Mouse (Mus musculus) ES-CJ7 (cell line): ENCODE measurements around the gene St7l.
A peak's percentile ranks its signal among the peaks of the same experiment; 100 is the strongest.

Experiments
- DNase-seq: peaks from one replicate; pipeline ENCODE4 v3.0.0; 2011; ENCODE audit warnings: low read depth, low spot score

St7l gene

DNA sequence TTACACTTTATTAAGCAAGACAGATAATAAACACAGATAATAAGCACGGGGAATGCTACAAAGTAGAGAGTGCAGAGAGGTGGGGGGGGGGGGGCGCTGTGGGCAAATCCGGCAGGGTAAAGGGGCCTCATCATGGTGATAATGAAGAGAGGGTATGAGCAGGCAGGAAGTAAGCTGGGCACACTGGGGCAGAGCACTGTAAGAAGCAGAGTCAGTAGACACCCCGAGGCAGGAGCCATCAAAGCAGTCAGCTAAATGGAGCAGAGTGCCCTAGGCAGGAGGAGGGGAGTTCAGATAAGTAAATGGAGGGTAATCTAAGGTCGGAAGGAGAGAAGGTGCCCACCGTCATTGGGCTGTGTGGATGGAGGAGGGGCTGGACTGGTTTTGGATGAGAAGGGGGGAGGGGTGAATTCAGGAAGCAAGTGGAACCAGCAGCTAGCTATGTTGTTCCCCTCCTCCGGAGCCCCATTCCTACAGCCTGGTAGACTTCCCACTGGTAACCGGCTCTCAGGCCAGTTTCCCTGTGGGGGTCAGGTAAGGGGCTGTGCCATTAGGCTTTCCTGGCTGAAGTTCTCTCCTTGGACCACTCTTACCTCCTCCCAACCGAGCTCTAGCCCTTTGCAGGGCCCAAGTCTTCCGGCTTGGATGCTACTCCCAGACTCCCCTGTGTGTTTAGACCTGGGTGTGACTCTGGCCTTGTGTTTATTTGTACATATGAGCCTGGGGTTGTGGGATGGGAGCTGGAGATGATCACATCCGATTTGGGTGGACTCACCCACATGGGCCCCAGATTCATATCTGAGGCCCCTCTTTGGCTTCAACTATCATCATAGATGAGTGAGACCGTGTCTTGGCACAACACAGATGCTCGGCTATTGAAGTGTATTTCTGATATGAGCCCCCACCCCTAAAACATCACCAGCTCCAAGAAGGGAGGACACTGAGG lies 99.8 kb downstream of the St7l start:
- DNase-seq, result peak; percentile 24

DNA sequence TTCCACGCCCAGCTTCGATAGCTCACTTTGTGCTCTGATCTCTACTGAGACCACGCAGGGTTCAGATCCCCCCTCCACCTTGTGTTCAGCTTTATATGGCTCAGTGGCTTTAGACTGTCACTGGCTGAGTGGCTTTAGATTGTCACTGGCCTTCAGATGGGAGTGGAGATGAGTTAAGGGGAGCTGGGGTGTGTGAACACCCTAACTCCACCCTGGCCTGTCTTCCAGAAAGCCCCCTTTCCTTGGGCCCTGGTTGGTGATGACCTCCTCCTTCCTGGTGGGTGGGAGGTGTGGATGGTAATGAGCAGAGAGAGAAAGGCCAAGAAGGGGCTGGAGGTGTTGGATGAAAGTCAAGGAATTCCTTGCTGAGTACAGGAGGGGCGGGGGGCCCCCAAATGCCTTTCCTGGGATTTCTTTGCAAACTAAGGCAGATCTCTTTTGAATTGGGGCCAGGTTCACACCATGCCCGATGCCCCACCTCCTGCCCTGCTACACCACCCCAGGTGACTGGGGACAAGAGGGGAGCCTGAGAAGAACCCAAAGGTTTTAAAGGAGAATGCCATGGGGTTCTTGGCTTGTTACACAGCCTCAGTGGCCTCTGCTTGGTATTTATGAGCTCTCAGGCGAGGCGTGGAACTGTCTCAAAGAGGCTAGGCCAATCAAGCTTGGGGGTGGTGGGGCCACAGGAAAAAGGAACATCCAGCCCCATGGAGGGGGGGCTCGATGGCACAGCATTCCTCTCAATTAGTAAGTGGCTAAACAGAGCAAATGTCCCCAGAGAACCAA lies 101.5 kb downstream of the St7l start:
- DNase-seq, result no peak

GRCm38 (mm10) chr3:104965991-104966554 lies 102.3 kb downstream of the St7l start:
- no peak for DNase-seq

- DNase-seq, result peak; percentile 57
These were observed 103.9 kb downstream of the St7l start for GRCm38 (mm10) chr3:104967548-104968300.
